Mouse (Mus musculus) layer of hippocampus, adult 2 months (tissue): ENCODE data around the gene Pcna. TPM values are rescaled to one million over a fixed set of nuclear protein-coding genes. Genes with fewer than 3 reads are reported as not detected.
A peak's percentile ranks its signal among the peaks of the same experiment; 100 is the strongest.
"Not testable (repeated sequence)": the region's sequence is repeated elsewhere in the genome, so short reads cannot be mapped to it uniquely, and the experiment has no call there.

ENCODE experiments used
- DNase-seq, 2 experiments: peaks; one replicate each; pipeline ENCODE4 v3.0.0; 2022; ENCODE audit warnings: low spot score in 2 of 2
- H3K27ac ChIP-seq: fragments of 200-600 bp; 2 replicates; pipeline ENCODE4 v1.8.1; 2022
- H3K4me3 ChIP-seq: fragments of 200-600 bp; 2 replicates; pipeline ENCODE4 v1.8.1; 2022; ENCODE audit warnings: mild to moderate bottlenecking
- CTCF ChIP-seq: fragments of 200-600 bp; conservative IDR thresholded peaks from 2 replicates; pipeline ENCODE4 v1.8.1; 2022; ENCODE audit warnings: antibody characterized with exemption, mild to moderate bottlenecking, moderate library complexity
- total RNA-seq, 2 experiments: library from RNA; stranded (reverse); gene quantifications; 2 replicates each; pipeline ENCODE4 v1.2.3; 2021

The Pcna gene
- total RNA-seq, 2 experiments from 2014 or later = 47.2 to 51.9 TPM

DNA sequence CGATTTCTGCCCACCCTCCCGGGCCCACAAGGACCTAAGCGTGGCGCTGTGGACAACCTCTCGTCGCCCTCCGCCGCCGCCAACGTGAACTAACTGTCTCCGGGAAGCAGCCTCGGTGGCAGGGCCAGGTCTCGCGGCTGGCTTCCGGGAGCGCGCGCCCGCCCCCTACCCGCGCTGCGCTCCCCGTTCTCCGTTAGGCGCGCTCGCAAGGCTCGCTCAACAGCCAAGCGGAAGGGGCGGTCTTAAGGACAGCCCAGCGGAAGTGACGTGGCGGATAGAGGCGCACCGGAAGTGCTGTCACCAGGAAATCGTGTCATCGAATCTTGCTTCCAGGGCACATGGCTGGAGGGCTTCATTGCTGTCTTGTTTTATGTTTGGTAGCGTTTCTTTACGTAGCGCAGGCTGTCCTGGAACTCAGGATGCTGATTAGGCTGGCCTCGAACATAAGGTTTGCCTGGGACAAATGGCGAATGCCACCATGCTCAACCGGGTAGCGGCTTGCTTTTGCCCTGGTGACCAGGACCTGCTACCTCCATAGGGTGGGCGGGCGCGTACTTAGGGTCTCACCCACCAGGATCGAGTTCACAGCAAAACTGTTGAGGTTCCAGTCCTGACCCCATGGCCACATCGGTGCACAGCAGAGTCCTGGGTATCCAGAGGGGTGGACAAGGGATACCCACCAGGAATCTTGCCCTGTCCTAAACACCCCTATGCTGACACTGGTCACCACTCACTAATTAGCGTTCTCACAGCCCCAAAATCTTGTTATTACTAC, 5.4 kb downstream of the Pcna start, which contains the start of gene Tmem230:
Tmem230 (minus strand) TSS at position 269 of the 775 bp plus-strand sequence.
- peak; percentile 59 for TF ChIP-seq CTCF
- H3K27ac ChIP-seq = peak within 1 kb of the TSS; percentile 91
- peak within 1 kb of the TSS; percentile 66 for H3K4me3 ChIP-seq
- DNase-seq = peak; percentile 94 to 95

- Histone ChIP-seq H3K27ac (no peak overlapping the region), H3K4me3 (no peak overlapping the region)
- no peak for TF ChIP-seq CTCF
- no peak for DNase-seq
Measured at GRCm38 (mm10) chr2:132243370-132243769, 9.7 kb downstream of the Pcna start.

- peak; percentile 47 to 76 for DNase-seq
- not testable (repeated sequence) for H3K4me3 ChIP-seq, H3K27ac ChIP-seq
- peak; percentile 74 for TF ChIP-seq CTCF
Measured at GRCm38 (mm10) chr2:132240457-132240856, 12.7 kb downstream of the Pcna start.

DNA sequence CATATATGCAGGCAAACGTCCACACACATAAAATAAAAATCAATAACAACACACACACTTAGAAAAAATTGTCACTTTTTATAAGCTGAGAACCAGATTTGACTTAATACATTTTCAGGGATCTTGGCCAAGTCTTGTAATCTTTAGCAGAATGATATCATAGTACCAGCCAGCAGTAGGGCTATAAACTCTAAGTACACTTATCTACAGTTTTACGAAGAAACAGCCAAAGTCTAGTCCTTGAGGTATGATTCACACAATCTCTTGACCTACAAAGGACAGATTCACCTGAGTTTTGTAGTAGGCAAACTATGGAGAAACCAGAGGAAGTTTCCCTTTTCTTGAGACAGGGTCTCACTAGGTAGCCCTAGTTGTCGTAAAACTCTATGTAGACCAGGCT, 13.7 kb downstream of the Pcna start:
- not testable (repeated sequence) for DNase-seq, H3K27ac ChIP-seq, H3K4me3 ChIP-seq

GRCm38 (mm10) chr2:132235975-132236374, 17.1 kb downstream of the Pcna start:
- Histone ChIP-seq H3K4me3 (no peak overlapping the region), H3K27ac (no peak overlapping the region)
- no peak for DNase-seq
- TF ChIP-seq CTCF = no peak

DNA sequence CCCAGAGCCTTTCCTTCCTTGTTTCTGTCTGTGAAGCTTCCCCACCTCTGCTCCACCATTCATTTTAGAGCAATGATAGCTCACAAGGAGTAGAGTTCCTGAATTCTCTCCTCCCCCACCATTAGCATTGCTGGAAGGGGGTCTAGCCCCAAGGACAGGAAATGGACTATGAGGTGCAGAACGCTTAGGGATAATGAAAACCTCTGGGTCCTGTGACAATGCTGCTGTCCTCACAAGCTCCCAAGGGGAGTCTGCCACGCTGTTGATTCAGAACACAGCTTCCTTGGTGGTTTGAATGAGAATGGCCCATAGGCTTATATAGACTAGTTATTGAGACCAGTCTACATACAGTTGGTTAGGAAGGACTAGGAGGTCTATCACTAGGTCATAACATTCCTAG, 17.8 kb downstream of the Pcna start:
- H3K4me3 ChIP-seq = no peak overlapping the region
- DNase-seq = no peak
- no peak overlapping the region for H3K27ac ChIP-seq
- TF ChIP-seq CTCF = no peak

- DNase-seq = no peak
- TF ChIP-seq CTCF = no peak
- Histone ChIP-seq H3K4me3 (no peak overlapping the region), H3K27ac (no peak overlapping the region)
Measured at GRCm38 (mm10) chr2:132233985-132234765, 18.9 kb downstream of the Pcna start.

- DNase-seq = no peak
- TF ChIP-seq CTCF = no peak
Measured at GRCm38 (mm10) chr2:132232413-132232945, 20.6 kb downstream of the Pcna start.

GRCm38 (mm10) chr2:132224359-132224758, 28.8 kb downstream of the Pcna start:
- no peak overlapping the region for H3K4me3 ChIP-seq
- TF ChIP-seq CTCF = no peak
- no peak overlapping the region for H3K27ac ChIP-seq
- DNase-seq = no peak

More at GRCm38 (mm10) chr2:132232413-132232945, 20.6 kb downstream of the Pcna start:
- no peak overlapping the region for H3K27ac ChIP-seq
- no peak overlapping the region for H3K4me3 ChIP-seq

DNA sequence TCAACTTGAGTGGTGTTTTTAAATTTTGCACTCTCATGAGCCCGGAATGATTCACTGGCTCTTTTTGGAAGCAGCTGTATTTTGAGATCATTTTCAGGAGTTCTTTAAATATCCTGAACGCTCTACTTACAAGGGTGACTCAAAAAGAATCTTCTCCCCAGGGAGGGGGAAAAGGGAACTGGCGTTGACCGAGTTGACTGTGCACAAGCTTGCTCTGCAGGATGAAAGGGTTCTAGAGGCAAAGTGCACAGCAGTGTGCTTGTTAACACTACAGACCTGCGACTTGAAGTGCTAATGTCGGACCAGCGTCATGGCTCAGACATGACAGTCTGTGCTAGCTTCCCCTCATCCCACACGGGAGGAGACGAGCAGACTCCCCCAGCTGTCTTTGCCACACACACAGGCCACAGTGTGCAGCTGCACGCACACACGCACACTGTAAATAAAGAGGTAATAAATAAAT, 31.5 kb downstream of the Pcna start:
- H3K4me3 ChIP-seq = no peak overlapping the region
- H3K27ac ChIP-seq = peak overlapping the region; percentile 6; the same call in 1 of the 2 replicates
- peak in 1 of 2 experiments; percentile 40 for DNase-seq
- no peak for TF ChIP-seq CTCF

- Histone ChIP-seq H3K4me3 (no peak overlapping the region), H3K27ac (no peak overlapping the region)
- no peak for TF ChIP-seq CTCF
- no peak for DNase-seq
Measured at GRCm38 (mm10) chr2:132211995-132212656, 41.0 kb downstream of the Pcna start.

DNA sequence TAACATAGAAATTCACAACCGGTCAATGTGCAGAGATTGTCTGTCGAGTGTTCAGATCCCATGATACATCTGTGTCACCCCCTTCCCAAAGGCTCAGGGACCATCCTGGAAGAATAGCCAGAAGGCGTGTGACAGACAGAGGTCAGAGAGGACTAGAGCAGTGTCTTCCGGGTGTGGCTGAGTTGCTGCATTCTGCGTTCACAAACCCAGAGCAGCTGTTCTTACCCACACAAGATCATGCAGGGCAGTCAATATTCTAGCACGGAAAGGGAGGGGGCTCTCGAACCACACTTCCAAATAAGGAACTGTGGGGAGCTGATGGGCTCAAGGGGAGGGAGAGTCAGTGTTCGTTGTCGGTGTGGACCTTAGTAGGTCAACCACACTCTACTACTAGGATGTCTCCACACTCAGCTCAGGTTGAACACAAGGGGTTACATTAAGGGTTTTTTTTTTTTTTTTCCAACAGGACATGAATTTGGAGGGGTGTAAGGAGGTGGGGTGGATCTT, 42.3 kb downstream of the Pcna start:
- Histone ChIP-seq H3K4me3 (no peak overlapping the region), H3K27ac (no peak overlapping the region)
- no peak for DNase-seq
- TF ChIP-seq CTCF = no peak
